Mouse (Mus musculus) CD8-positive naive resting alpha-beta T cell, adult 57 days (primary cell): ENCODE measurements around the gene Olfr320. TPM values are rescaled to one million over a fixed set of nuclear protein-coding genes. Genes with fewer than 3 reads are reported as not detected.

Source experiments
- total RNA-seq: library from RNA; stranded (reverse); gene quantifications from one replicate; pipeline ENCODE4 v1.2.4, GENCODE M21; 2023

Olfr320 gene
- total RNA-seq = not detected

GRCm38 (mm10) chr11:58680799-58681198 is at the start of gene Olfr320:
Gene Olfr320, plus strand, starts transcription at chr11:58681099.

GRCm38 (mm10) chr11:58640272-58640867 is 40.5 kb upstream of the Olfr320 start, which contains the start of gene Trim58:
Gene Trim58, plus strand, starts transcription at chr11:58640465.

DNA sequence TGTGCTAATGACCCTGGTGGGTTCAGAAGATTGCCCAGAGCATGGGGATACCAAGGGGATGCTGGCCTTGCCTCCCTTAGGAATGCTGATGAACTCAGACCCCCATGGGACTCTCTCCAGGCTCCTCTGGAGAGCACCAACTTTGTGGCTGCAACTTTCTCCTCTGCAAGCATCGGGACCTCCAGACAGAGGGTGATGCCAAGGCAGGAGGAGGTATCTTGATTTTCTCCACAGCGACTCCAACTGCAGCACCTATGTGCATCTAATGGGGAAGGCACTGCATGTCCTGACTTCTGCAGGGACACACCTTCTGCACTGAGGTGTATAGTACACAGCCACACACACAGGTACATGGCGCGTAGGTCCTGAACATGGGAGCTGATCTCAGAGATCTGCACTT is 22.3 kb upstream of the Olfr320 start, which contains the start of gene Olfr322:
Olfr322 (plus strand) TSS at position 187 of the 400 bp plus-strand sequence.

DNA sequence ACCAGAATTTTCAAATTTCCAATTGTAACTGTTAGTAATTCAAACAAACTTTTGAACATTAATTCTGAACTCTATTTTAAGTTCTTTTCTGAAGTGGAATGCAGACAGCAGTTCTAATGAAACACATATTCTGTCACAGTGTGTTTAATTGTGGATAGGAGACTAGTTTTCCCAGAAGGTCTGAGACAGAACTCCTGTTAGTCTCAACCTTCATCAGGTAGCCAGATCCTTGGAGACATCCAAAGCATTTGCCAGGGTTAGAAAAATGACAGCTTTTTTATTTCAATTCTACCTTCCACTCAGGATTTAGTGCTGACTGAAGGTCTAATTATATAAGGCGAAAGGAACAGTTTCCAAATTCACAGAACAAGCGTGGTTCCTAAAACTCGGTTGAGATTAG is 18.0 kb downstream of the Olfr320 start, which contains the start of gene Olfr319:
Olfr319 (plus strand) TSS at position 301 of the 400 bp plus-strand sequence.

DNA sequence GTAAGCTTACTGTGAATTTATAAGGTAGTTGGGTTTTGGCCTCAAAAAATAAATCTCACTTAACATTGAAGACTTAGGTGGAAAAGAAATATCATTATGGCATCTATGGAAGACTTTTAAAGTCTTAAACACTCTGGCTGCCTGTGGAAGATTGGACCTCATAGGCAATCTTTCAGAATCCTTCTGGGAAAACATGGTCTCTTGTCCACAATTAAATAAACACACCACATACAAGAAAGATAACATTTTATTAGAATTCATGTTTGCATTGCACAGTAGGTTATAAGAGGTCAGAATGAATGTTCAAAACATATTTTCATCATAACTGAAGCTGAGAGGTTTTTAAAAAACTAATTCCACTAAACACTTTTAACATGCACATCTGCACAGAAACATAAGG is 43.0 kb downstream of the Olfr320 start, which contains the start of gene Olfr318:
Olfr318 (minus strand) TSS at position 101 of the 400 bp plus-strand sequence.

Other genes starting within 250 kb of the Olfr320 start
- gene Gm12253, start 248.5 kb upstream of the Olfr320 start, total RNA-seq = not detected
- gene Lypd9, start 228.2 kb upstream of the Olfr320 start, total RNA-seq = not detected
- not detected for gene Olfr30, start 218.8 kb upstream of the Olfr320 start, total RNA-seq
- not detected for gene Olfr332, start 188.5 kb upstream of the Olfr320 start, total RNA-seq
- not detected for gene Olfr331, start 178.5 kb upstream of the Olfr320 start, total RNA-seq
- not detected for gene Olfr330, start 146.3 kb upstream of the Olfr320 start, total RNA-seq
- gene Olfr329-ps, start 134.7 kb upstream of the Olfr320 start, total RNA-seq = not detected
- 0.34 TPM for gene Olfr328, start 125.5 kb upstream of the Olfr320 start, total RNA-seq
- gene Olfr224, start 110.5 kb upstream of the Olfr320 start, total RNA-seq = not detected
- not detected for gene Olfr325, start 103.4 kb upstream of the Olfr320 start, total RNA-seq
- gene Olfr324, start 86.0 kb upstream of the Olfr320 start, total RNA-seq = not detected
- gene 2210407C18Rik, start 65.0 kb upstream of the Olfr320 start, total RNA-seq = not detected
- gene Olfr323, start 50.6 kb upstream of the Olfr320 start, total RNA-seq = not detected
- not detected for gene Trim58, start 40.6 kb upstream of the Olfr320 start, total RNA-seq
- gene Olfr322, start 22.3 kb upstream of the Olfr320 start, total RNA-seq = not detected
- not detected for gene Olfr319, start 18.1 kb downstream of the Olfr320 start, total RNA-seq
- 0.43 TPM for gene Olfr318, start 42.9 kb downstream of the Olfr320 start, total RNA-seq
- not detected for gene Olfr317, start 58.1 kb downstream of the Olfr320 start, total RNA-seq
- gene Olfr316, start 71.6 kb downstream of the Olfr320 start, total RNA-seq = not detected
- gene Olfr315, start 92.1 kb downstream of the Olfr320 start, total RNA-seq = not detected
- not detected for gene Olfr314, start 101.9 kb downstream of the Olfr320 start, total RNA-seq
- gene Fam183b, start 120.9 kb downstream of the Olfr320 start, total RNA-seq = not detected
- not detected for gene Olfr313, start 133.9 kb downstream of the Olfr320 start, total RNA-seq
- gene Olfr312, start 148.1 kb downstream of the Olfr320 start, total RNA-seq = not detected
- not detected for gene Olfr311, start 158.2 kb downstream of the Olfr320 start, total RNA-seq
- 8.2 TPM for gene Gm12258, start 166.1 kb downstream of the Olfr320 start, total RNA-seq
- gene 2810021J22Rik, start 186.1 kb downstream of the Olfr320 start, total RNA-seq = 12.2 TPM
- gene Zfp39, start 223.1 kb downstream of the Olfr320 start, total RNA-seq = 11.7 TPM
- gene Btnl10, start 236.8 kb downstream of the Olfr320 start, total RNA-seq = not detected